Mouse (Mus musculus) adrenal gland, postnatal 36 days (tissue): ENCODE results near the gene Rfx8. TPM values are rescaled to one million over a fixed set of nuclear protein-coding genes. Genes with fewer than 3 reads are reported as not detected.

Experiments used
- DNase-seq, 2 experiments: peaks; one replicate each; pipeline ENCODE4 v3.0.0; 2021; ENCODE audit warnings: mixed read lengths in 1 of 2
- total RNA-seq, 2 experiments: library from RNA; stranded (reverse); gene quantifications; 2 replicates each; pipeline ENCODE4 v1.2.3; 2021

Gene Rfx8
- total RNA-seq, 2 experiments from 2014 or later: 0.20 TPM; not detected in 1

GRCm38 (mm10) chr1:39648584-39648983 lies 72.2 kb downstream of the Rfx8 start:
- DNase-seq: no peak

GRCm38 (mm10) chr1:39645905-39646759 lies 74.7 kb downstream of the Rfx8 start:
- no peak for DNase-seq

DNA sequence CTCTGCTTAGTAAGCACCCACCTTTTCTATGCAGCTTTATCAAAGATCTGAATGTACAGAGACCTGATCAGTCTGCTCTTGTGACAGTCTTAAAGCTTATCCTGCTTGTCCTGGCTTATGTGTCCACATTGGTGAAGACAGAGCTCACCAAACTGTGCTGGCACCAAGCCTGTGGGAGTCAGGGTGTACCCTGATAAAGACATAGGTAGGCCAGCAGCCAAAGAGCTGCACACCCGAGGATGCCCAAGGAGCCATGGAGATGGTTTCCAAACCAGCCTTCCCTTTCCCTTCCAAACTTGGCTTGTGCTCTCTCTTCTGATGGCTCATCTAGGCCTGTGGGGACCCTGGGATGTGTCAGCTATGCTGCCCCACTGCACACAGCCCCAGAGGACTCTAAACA lies 76.5 kb downstream of the Rfx8 start:
- no peak for DNase-seq

DNA sequence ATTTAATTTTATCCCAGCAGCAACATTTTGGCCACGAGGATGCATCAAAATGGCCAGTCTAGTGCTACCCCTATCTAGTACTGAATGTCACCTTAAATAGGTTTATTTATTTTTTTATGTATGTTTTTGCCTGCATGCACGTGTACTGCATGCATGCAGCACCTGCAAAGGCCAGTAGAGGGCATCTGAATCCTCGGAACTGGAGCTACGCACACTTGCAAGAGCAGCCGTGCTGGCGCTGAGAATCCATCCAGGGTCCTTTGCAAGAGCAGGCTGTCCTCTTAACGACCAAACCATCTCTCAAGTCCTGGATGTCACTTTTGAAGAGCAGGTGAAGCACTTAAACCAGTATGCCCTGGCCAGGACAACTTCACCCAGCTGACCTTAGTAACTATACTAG lies 79.1 kb downstream of the Rfx8 start:
- DNase-seq: no peak

GRCm38 (mm10) chr1:39637139-39637538 lies 83.7 kb downstream of the Rfx8 start:
- DNase-seq: no peak

- no peak for DNase-seq
Measured at GRCm38 (mm10) chr1:39636660-39637059, 84.1 kb downstream of the Rfx8 start.

GRCm38 (mm10) chr1:39636196-39636595 lies 84.6 kb downstream of the Rfx8 start:
- DNase-seq: no peak

DNA sequence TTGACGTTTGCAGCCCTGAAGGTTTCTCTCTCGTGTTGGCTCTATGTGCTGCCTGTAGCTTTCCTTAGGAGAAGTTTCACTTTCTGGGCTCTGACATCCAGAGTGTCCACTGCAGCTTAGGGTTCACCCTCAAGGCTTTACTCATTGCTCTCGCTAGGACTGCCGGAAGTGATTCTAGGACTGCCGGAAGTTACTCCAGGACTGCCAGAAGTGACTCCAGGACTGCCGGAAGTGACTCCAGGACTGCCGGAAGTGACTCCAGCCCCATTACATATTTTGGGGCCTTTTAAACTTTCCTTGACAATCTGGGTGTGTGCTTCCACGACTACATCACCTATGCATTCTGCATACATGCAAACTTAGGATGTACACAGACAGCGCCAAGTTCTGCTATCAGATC lies 92.2 kb downstream of the Rfx8 start:
- no peak for DNase-seq

GRCm38 (mm10) chr1:39625491-39625890 lies 95.3 kb downstream of the Rfx8 start:
- DNase-seq: no peak

DNA sequence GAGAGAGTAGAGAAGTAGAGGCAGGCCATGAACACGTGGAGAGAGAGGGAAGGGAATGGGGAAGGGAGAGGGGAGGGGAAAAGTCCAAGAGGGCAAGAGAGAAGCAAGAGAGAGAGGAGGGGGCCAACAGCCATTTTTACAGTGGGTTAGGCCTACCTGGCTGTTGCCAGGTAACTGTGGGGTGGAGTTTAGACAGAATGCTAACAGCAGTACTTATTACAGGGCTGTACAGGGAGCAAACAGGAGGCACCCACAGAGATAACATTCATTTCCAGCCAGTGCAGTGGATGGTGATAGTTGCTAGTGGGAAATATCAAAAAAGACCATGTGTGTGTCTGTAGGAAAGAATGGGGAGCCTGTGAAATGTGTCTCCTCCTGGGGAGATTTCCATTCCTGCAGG lies 97.1 kb downstream of the Rfx8 start:
- no peak for DNase-seq

DNA sequence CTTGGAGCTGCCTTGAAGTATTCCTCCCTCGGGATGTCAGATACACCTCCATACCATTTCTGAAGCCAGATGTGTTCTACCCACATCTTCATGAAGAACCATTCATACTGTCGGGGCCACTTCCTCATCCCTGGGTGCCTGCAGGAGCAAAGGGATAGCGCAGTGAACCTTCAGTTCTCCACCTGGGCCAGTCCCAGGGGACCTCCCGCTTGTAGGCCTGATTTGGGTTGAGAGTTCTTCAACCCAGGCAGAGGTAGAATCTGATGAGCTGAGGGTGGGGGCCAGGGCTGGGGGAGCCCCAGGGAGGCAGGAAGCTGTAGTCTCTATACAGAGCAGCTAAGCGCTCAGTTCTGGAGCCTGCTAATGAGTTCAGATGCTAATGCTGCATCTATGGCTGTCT lies 97.7 kb downstream of the Rfx8 start:
- no peak for DNase-seq

- DNase-seq: peak; percentile 49 to 70
Measured at GRCm38 (mm10) chr1:39618524-39618923, 102.3 kb downstream of the Rfx8 start.

GRCm38 (mm10) chr1:39615526-39615925 lies 105.3 kb downstream of the Rfx8 start:
- DNase-seq: no peak

Other genes with a start within 250 kb of the Rfx8 start
- gene Tbc1d8, start 242.2 kb downstream of the Rfx8 start, total RNA-seq: 10 to 100 TPM in 1 of 2 experiments, 1 to 10 TPM in 1; 6.9 to 18.7 TPM
- 10 to 100 TPM; 20.0 to 20.3 TPM for gene Cnot11, start 186.0 kb downstream of the Rfx8 start, total RNA-seq
- gene Rnf149, start 143.6 kb downstream of the Rfx8 start, total RNA-seq: 10 to 100 TPM; 48.3 to 51.5 TPM
- under 1 TPM; 0.13 to 0.23 TPM for gene Creg2, start 69.5 kb downstream of the Rfx8 start, total RNA-seq
- not detected for gene Gm3646, start 84.3 kb upstream of the Rfx8 start, total RNA-seq
- 100 to 1,000 TPM in 1 of 2 experiments, 10 to 100 TPM in 1; 93.6 to 114 TPM for gene Map4k4, start 179.9 kb upstream of the Rfx8 start, total RNA-seq